Mouse (Mus musculus): ENCODE results near the gene Hrg.

GRCm38 (mm10) chr16:22912886-22913285 is 38.0 kb upstream of the Hrg start:
- TF ChIP-seq GATA1 (IDR thresholded peaks at IDR 0.05; ENCODE audit: low read length) (no peak), TAL1 (IDR thresholded peaks at IDR 0.05; ENCODE audit: low read length) (no peak)

Measured in erythroblast, embryonic 14.5 days (primary cell).